Mouse (Mus musculus) thymus, adult 18-20 months (tissue): ENCODE measurements around the gene Nphp4.

Source experiments
- DNase-seq, 2 experiments: peaks; one replicate each; pipeline ENCODE4 v3.0.0; 2022; ENCODE audit warnings: mixed read lengths in 2 of 2

The Nphp4 gene

DNA sequence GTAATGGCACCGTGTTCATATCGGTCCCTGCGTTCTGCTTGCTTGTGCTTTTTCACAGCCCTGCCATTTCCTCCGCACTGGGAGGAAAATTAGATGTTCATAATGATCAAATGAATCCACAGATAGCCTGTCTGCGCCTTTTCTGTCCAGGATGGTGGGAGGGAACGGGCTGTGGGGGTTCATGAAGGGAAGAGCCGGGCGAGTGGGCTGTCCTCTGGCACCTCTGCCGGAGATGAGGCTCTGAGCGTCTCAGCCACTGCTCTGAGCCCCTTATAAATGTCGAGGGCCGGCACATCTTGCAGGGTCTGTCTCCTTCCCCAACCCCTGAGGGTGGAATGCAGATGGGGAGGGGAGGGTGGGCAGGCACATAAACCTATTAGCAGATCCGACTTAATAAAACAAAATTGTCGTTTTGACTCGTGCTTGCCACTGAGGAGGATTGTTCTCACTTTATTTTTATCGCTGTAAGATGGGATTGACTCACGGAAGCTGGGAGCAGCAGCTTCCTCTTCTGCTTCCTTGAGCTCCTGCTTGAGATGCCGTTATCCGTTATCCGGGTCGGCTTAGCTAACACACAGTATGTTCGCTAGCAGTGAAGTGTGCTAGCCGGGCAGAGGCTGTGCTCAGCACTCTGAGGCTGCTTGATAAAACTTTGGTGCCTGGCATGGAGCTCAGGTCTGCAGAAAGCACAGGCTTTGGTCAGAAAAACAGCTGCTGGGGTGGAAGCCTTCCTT lies 92.3 kb downstream of the Nphp4 start:
- DNase-seq, result no peak

DNA sequence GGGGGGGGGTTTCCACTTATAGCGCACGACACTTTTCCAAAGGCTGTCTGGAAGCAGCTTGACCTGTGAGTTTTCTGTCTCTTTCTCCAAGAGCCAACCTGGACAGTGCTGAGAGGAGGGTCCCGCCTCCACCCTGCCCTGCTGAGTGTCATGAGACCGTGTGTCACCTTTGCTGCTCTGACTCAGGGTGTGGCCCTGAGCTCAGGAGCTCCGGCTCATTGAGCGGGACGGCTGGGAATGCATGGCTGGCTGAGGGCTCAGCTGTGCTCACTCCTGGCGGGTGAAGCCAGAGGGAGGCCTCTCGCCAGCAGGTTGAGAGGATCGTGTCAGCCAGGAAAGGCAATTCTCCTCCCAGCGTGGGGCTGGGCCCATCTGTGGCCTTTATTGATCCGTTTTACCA lies 97.8 kb downstream of the Nphp4 start:
- no peak for DNase-seq

DNA sequence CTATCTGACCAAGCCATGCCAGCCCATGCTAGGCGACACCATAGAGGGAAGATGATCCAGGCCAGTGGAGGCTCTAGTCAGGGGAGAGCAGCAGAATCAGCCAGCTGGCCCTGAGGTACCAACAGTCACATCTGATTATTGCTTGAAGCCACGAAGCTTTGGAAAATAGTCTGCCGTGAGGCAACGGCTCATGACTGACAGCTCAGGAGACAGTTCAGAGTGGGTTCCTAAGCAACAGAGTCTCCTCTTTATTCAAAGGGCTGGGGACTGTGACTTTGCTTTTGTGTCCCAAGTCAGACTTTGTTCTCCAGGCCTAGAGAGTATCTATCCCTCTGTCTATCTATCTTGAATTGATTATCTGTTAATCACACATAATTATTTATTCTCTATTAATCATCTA lies 100.3 kb downstream of the Nphp4 start:
- no peak for DNase-seq

DNA sequence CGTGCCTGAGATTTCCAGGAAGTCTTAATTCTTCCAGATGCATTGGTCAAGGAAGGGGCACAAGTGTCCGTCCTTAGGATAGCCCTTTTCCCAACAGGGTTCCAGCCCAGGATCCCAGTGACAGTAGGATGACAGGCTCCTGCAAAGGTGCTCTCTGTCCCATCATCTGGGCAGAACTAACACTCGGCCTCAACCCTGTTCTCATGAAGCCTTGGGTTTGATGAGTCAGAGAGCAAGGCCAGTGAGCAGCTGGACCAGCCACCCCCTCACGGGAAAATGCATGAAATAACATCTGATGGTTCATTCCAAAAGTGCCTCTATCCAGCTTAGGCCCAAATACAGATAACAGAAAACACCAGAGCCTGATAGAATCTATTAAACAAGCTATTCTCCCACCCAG lies 103.5 kb downstream of the Nphp4 start:
- no peak for DNase-seq

DNA sequence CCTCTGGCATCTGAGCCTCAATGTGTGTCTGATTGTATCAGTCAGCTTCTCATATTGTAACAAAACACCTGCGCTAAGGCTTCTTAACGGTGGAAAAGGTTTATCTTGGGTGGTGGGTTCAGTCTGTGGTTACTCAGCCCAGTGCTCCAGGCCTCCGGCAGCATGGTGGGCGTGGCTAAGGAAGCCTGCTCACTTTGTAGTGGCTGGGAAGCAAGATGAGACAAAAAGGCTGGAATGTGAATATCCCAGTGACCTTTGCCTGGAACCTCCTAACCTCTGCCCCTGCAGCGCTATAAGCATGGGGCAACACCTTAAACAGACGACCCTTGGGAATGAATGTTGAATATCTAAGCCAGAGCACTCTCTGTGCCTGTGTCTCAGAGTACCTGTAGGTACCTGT lies 105.7 kb downstream of the Nphp4 start:
- no peak for DNase-seq

DNA sequence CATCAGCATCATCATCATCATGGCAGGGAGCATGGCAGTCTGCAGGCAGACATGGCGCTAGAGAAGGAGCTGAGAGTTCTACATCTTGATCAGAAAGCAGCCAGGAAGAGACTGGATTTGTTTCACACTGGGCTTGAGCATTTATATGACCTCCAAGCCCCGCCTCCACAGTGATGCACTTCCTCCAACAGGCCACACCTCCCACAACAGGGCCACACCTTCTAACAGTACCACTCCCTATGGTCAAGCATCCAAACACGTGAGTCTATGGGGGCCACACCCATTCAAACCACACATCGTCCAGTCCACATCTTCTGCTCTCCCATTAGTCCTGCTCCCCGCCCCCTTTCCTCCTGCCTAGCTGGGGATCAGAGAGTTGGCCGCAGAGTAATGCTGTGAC lies 107.1 kb downstream of the Nphp4 start:
- no peak for DNase-seq

DNA sequence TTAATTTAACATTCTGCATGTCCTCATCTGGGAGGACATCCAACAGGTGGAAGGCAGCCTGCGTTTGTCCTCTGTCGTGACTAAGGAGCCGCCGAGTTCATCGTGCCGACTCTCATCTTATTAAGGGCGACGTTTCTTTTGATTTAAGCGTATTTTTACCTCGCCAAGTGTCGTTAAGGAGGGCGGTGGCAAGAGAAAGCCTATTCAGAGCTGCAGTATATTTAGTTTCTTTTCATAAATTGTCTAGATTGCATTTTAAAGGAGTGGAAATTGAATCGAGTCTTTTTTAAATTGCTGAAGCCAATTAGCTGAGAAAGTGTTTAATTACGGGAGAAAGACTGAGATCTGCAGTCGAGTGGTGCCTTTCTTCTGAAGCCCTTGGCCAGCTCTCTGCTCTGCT lies 109.0 kb downstream of the Nphp4 start:
- DNase-seq, result no peak

DNA sequence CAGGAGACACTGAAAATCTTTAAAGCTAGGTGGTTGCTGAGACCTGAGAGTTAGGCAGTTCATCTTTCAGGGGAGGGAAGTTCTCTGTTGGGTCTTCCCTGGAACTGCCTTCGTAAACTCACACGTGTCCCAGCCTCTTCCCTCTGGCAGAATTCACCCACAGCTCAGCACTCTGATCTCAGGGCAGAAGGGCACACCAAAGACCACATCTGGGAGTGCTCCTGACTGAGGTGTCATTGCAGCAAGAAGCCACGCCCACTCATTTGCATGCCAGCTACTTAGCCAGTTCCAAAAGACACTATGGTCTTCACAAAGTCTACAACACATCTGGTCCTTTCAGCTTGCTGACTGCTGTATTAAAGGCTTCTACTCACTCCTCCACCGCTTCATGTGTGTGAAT lies 109.7 kb downstream of the Nphp4 start:
- no peak for DNase-seq

DNA sequence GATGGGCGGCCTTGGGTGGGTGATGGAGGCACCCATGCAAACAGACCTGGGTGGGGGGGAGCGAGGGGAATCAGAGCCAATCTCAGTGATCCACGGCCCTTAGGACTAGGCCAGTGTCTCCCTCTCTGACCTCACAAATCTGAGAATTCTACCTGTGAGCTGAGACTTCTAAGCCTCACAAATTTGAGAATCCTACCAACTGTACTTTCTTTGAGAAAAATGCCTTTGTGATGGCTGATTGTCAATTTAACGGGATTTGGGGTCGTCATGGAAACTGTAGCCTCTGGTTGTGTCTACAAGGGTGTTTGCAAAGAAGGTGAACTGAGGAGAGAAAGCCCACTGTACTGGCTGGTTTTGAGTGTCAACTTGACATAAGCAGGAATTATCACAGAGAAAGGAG lies 127.8 kb downstream of the Nphp4 start:
- no peak for DNase-seq

DNA sequence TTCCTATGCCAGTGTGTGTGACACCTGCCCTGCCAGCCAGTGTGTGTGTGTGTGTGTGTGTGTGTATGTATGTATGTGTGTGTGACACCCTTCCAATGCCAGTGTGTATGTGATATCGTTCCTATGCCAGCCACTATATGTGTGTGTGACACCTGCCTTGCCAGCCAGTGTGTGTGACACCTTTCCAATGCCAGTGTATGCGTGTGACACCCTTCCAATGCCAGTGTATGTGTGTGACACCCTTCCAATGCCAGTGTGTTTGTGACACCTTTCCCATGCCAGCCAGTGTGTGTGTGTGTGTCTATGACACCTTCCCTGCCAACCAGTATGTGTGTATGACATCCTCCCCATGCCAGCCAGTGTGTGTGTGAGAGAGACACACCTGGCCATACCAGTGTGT lies 132.7 kb downstream of the Nphp4 start:
- no peak for DNase-seq

DNA sequence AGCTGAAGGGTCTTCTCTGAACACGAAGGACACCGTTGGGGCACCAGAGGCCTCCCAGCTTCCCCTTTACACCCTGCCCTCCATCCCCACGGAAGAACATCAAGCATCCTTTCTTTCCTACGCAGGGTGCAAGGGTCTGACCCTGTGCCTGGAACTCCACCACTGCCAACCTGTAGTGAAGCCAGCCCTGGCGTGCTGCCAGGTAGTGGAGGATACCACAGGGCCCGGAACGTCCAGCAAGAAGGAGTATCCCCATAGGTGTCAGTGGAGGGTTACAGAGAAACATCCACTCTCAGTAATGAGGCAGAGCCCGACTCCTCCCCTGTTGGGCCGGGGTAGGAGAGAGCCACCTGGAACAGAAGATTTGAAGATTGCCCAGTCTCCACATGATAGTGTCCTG lies 133.5 kb downstream of the Nphp4 start:
- DNase-seq, result no peak
